Mouse (Mus musculus): ENCODE measurements around the gene Smok3c.
"Not testable (repeated sequence)": the region's sequence is repeated elsewhere in the genome, so short reads cannot be mapped to it uniquely, and the experiment has no call there.

- TF ChIP-seq CTCF (IDR thresholded peaks at IDR 0.05; ENCODE audit: extremely low read depth, insufficient read length, insufficient replicate concordance, low read depth, low read length); POLR2A (IDR thresholded peaks at IDR 0.05; ENCODE audit: low read depth, low read length): not testable (repeated sequence)
Measured at GRCm38 (mm10) chr5:138020961-138021479, 32.0 kb upstream of the Smok3c start, which contains the start of the genes Smok3a and Smok3b.
